ENCODE assay signal across 8 mouse cellular contexts in the genomic region with DNA sequence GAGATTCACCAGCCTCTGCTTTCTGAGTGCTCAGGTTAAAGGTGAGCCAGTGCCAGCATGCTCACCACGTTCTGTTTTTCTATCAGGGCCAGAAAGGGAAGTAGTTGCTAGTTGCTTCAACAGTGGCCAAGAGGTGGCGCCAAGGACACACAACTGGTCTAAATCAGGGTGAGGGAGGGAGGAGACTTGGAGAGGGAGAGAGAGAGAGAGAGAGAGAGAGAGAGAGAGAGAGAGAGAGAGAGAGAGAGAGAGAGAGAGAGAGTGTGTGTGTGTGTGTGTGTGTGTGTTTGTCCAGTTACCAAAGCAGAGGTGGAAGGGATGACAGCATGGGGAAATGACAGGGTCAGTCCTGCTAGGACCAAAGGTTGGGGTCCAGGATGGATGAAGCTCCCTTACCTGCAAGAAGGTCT. TPM values are rescaled to one million over a fixed set of nuclear protein-coding genes. Genes with fewer than 3 reads are reported as not detected.
DNase-seq lines count a peak whose midpoint lies in the region; ATAC-seq lines count a peak whose summit lies in the region.

No protein-coding gene starts in this region.

- no peak overlapping the region for H3K4me3 ChIP-seq in liver, embryonic 11.5 days (ENCODE audit: low read depth, low read length)

- H3K9me3 ChIP-seq in liver, embryonic 11.5 days (ENCODE audit: control insufficient read depth, low read length): no peaks in the 10 kb centered on the region

- WGBS in liver, embryonic 11.5 days: 5% methylated on average over 2 of the region's 2 CpGs

- ATAC-seq in liver, embryonic 11.5 days (replicated peaks; ENCODE audit: low FRiP score): no peak
- 0 out of 2 replicates have a peak, but pooled peaks have one; percentile 35 for ATAC-seq in megakaryocyte-erythroid progenitor cell, adult 5-6 weeks (replicated peaks; ENCODE audit: low FRiP score, low TSS enrichment, poor library complexity, severe bottlenecking)

- no peak overlapping the region for H3K9ac ChIP-seq in liver, embryonic 11.5 days (ENCODE audit: low read depth, low read length)

- no peak overlapping the region for H3K27ac ChIP-seq in liver, embryonic 11.5 days (ENCODE audit: low read depth, low read length)

- no peaks in the 10 kb centered on the region for H3K27me3 ChIP-seq in liver, embryonic 11.5 days (replicated peaks; ENCODE audit: control insufficient read depth, insufficient read depth, low read length)

- H3K4me1 ChIP-seq in liver, embryonic 11.5 days (replicated peaks; ENCODE audit: control insufficient read depth, insufficient read depth, low read length): peaks cover 3% of the 10 kb centered on the region; the same call in 1 of the 2 replicates

- peaks cover 52% of the 10 kb centered on the region for H3K36me3 ChIP-seq in liver, embryonic 11.5 days (ENCODE audit: control insufficient read depth, insufficient read depth, low read length)

- H3K4me2 ChIP-seq in liver, embryonic 11.5 days: no peak overlapping the region

- DNase-seq in adrenal gland, adult (ENCODE audit: inconsistent age in 2 of 2, low spot score in 1 of 2): peak; percentile 61 to 82
- DNase-seq in adrenal gland, adult 8-10 months: no peak
- peak; percentile 70 for DNase-seq in liver
- DNase-seq in liver, embryonic 11.5 days (ENCODE audit: low spot score): no peak
- peak; percentile 78 for DNase-seq in embryo, embryonic 11 days
- DNase-seq in kidney, adult 9 months: peak; percentile 71
- peak; percentile 51 for DNase-seq in telencephalon, adult 2 months (ENCODE audit: low read depth, low spot score)

RNA-seq across cellular contexts. Expression of a gene that starts 7.4 kb away (rescaled TPM):
- total RNA-seq in adrenal gland, adult 8-10 months (2022): 10 to 100 TPM; 13.4 to 21.9 (median 19.1) TPM
- polyA plus RNA-seq in liver, embryonic 11.5 days (2014; fragmentation: Nextera tagmentation; extraction: Ambion mirVana): 23.2 and 24.8 TPM in 2 replicates
- total RNA-seq in megakaryocyte-erythroid progenitor cell, adult 5-6 weeks (2014; fragmentation: Nextera tagmentation): 23.4 and 28.7 TPM in 2 replicates
- total RNA-seq in megakaryocyte-erythroid progenitor cell, adult 5-6 weeks (2017): 1.7 and 2.1 TPM in 2 replicates

RNA-seq across cellular contexts. Expression of a gene that starts 19.3 kb away (rescaled TPM):
- total RNA-seq in adrenal gland, adult 8-10 months (2022): 10 to 100 TPM; 29.5 to 36.7 (median 34.0) TPM
- 35.4 and 35.7 TPM in 2 replicates for polyA plus RNA-seq in liver, embryonic 11.5 days (2014; fragmentation: Nextera tagmentation; extraction: Ambion mirVana)
- 51.5 and 56.4 TPM in 2 replicates for total RNA-seq in megakaryocyte-erythroid progenitor cell, adult 5-6 weeks (2014; fragmentation: Nextera tagmentation)
- total RNA-seq in megakaryocyte-erythroid progenitor cell, adult 5-6 weeks (2017): 11.5 and 11.8 TPM in 2 replicates

RNA-seq across cellular contexts. Expression of a gene that starts 36.9 kb away (rescaled TPM):
- not detected for total RNA-seq in adrenal gland, adult 8-10 months (2022)
- 0.49 and 0.78 TPM in 2 replicates for polyA plus RNA-seq in liver, embryonic 11.5 days (2014; fragmentation: Nextera tagmentation; extraction: Ambion mirVana)
- 0.49 TPM in 1 of 2 replicates, not detected in the other for total RNA-seq in megakaryocyte-erythroid progenitor cell, adult 5-6 weeks (2014; fragmentation: Nextera tagmentation)
- total RNA-seq in megakaryocyte-erythroid progenitor cell, adult 5-6 weeks (2017): 0.34 and 1.3 TPM in 2 replicates

Comparison
In these comparisons a context has a peak if more than half of its experiments do, and no peak if none do; other contexts are left out.
1. DNase-seq: peak in adrenal gland, adult (2 of 2), liver (single experiment), embryo, embryonic 11 days (single experiment), kidney, adult 9 months (single experiment) and telencephalon, adult 2 months (single experiment); none in adrenal gland, adult 8-10 months (single experiment) and liver, embryonic 11.5 days (single experiment).